Mouse (Mus musculus) layer of hippocampus, adult 6 months (tissue): ENCODE results near the gene Lcn8. TPM values are rescaled to one million over a fixed set of nuclear protein-coding genes. Genes with fewer than 3 reads are reported as not detected.

Experiments
- long read RNA-seq, 2 experiments: library from polyadenylated mRNA; unstranded; transcript quantifications; one replicate each; pipeline ENCODE4 v2.0.0; 2019 to 2020
- polyA plus RNA-seq: library from polyadenylated mRNA; unstranded; fragments of <200 nt; fragmentation: Nextera tagmentation; gene quantifications from 2 replicates; pipeline ENCODE4 v1.2.3, GENCODE M21; 2021

Lcn8 gene
- not detected in 2 replicates for polyA plus RNA-seq
- long read RNA-seq, experiment 1, result 0 reads
- long read RNA-seq, experiment 2, result 0 reads

GRCm38 (mm10) chr2:25652902-25653301, at the start of gene Lcn8:
Lcn8 (plus strand) TSS chr2:25653120.

GRCm38 (mm10) chr2:25607761-25608622, 44.9 kb upstream of the Lcn8 start, which contains the start of gene Rabl6:
Rabl6 (minus strand) TSS chr2:25608521.

GRCm38 (mm10) chr2:25617578-25617977, 35.3 kb upstream of the Lcn8 start, which contains the start of gene Ccdc183:
Ccdc183 (minus strand) TSS chr2:25617678.

GRCm38 (mm10) chr2:25621229-25622200, 31.4 kb upstream of the Lcn8 start, which contains the start of gene Tmem141:
Tmem141 (minus strand) TSS chr2:25622005.

GRCm38 (mm10) chr2:25627811-25628210, 25.1 kb upstream of the Lcn8 start, which contains the start of gene Fcna:
Fcna (minus strand) TSS chr2:25628030.

GRCm38 (mm10) chr2:25657652-25658051, 4.7 kb downstream of the Lcn8 start, which contains the start of gene Lcn5:
Lcn5 (plus strand) TSS chr2:25657952.

GRCm38 (mm10) chr2:25676486-25676885, 23.6 kb downstream of the Lcn8 start, which contains the start of gene Lcn6:
Lcn6 (plus strand) TSS chr2:25676786.

GRCm38 (mm10) chr2:25682426-25682825, 29.5 kb downstream of the Lcn8 start, which contains the start of gene Lcn10:
Lcn10 (plus strand) TSS chr2:25682726.

GRCm38 (mm10) chr2:25699743-25700142, 46.8 kb downstream of the Lcn8 start, which contains the start of gene Obp2a:
Obp2a (plus strand) TSS chr2:25700043.

Other genes starting within 250 kb of the Lcn8 start
- 0.06 and 0.20 TPM in 2 replicates for gene Fut7, start 229.9 kb upstream of the Lcn8 start, polyA plus RNA-seq
- gene Abca2, start 224.4 kb upstream of the Lcn8 start, polyA plus RNA-seq, result 33.0 and 34.1 TPM in 2 replicates
- 0.70 and 9.1 TPM in 2 replicates for gene Clic3, start 196.3 kb upstream of the Lcn8 start, polyA plus RNA-seq
- 111 and 116 TPM in 2 replicates for gene Paxx, start 192.0 kb upstream of the Lcn8 start, polyA plus RNA-seq
- gene Ptgds, start 183.1 kb upstream of the Lcn8 start, polyA plus RNA-seq, result 2,394 and 5,724 TPM in 2 replicates
- not detected in 2 replicates for gene Lcn12, start 159.2 kb upstream of the Lcn8 start, polyA plus RNA-seq
- gene Fbxw5, start 152.4 kb upstream of the Lcn8 start, polyA plus RNA-seq, result 124 and 134 TPM in 2 replicates
- 1.8 and 2.0 TPM in 2 replicates for gene C8g, start 151.4 kb upstream of the Lcn8 start, polyA plus RNA-seq
- gene Traf2, start 106.2 kb upstream of the Lcn8 start, polyA plus RNA-seq, result 9.9 and 10.3 TPM in 2 replicates
- gene Edf1, start 95.3 kb upstream of the Lcn8 start, polyA plus RNA-seq, result 801 and 843 TPM in 2 replicates
- gene Mamdc4, start 78.3 kb upstream of the Lcn8 start, polyA plus RNA-seq, result 25.8 and 27.1 TPM in 2 replicates
- gene Phpt1, start 77.9 kb upstream of the Lcn8 start, polyA plus RNA-seq, result 151 and 165 TPM in 2 replicates
- 13.5 and 18.7 TPM in 2 replicates for gene Ajm1, start 71.4 kb upstream of the Lcn8 start, polyA plus RNA-seq
- gene Rabl6, start 44.6 kb upstream of the Lcn8 start, polyA plus RNA-seq, result 58.2 and 69.1 TPM in 2 replicates
- gene Ccdc183, start 35.4 kb upstream of the Lcn8 start, polyA plus RNA-seq, result 0.83 and 1.1 TPM in 2 replicates
- gene Tmem141, start 31.1 kb upstream of the Lcn8 start, polyA plus RNA-seq, result 44.7 and 48.2 TPM in 2 replicates
- 0.33 and 0.40 TPM in 2 replicates for gene Fcna, start 25.1 kb upstream of the Lcn8 start, polyA plus RNA-seq
- not detected in 2 replicates for gene Lcn5, start 4.8 kb downstream of the Lcn8 start, polyA plus RNA-seq
- not detected in 2 replicates for gene Lcn6, start 23.7 kb downstream of the Lcn8 start, polyA plus RNA-seq
- not detected in 2 replicates for gene Lcn10, start 29.6 kb downstream of the Lcn8 start, polyA plus RNA-seq
- gene Obp2a, start 46.9 kb downstream of the Lcn8 start, polyA plus RNA-seq, result not detected in 2 replicates
- 212 and 245 TPM in 2 replicates for gene Bmyc, start 53.6 kb downstream of the Lcn8 start, polyA plus RNA-seq
- not detected in 2 replicates for gene Obp2b, start 83.9 kb downstream of the Lcn8 start, polyA plus RNA-seq
- gene Lcn3, start 112.4 kb downstream of the Lcn8 start, polyA plus RNA-seq, result not detected in 2 replicates
- not detected in 2 replicates for gene Lcn11, start 123.9 kb downstream of the Lcn8 start, polyA plus RNA-seq
- gene Gm13539, start 129.1 kb downstream of the Lcn8 start, polyA plus RNA-seq, result not detected in 2 replicates
- not detected in 2 replicates for gene Glt6d1, start 162.7 kb downstream of the Lcn8 start, polyA plus RNA-seq
- gene Lcn9, start 170.0 kb downstream of the Lcn8 start, polyA plus RNA-seq, result not detected in 2 replicates
- gene Sohlh1, start 194.1 kb downstream of the Lcn8 start, polyA plus RNA-seq, result 0.10 TPM in 1 of 2 replicates, not detected in the other
- gene Kcnt1, start 210.6 kb downstream of the Lcn8 start, polyA plus RNA-seq, result 6.0 and 6.2 TPM in 2 replicates